In genomic region chr12:99084144-99084543, GRCm38 (mm10) we compare ENCODE assay signal across 8 mouse cellular contexts.
A peak's percentile ranks its signal among the peaks of the same experiment; 100 is the strongest.
DNase-seq lines count a peak whose midpoint lies in the region; ATAC-seq and TF ChIP-seq lines count a peak whose summit lies in the region.

No protein-coding gene starts in this region.

- peak; percentile 93 for TF ChIP-seq CTCF in ES-Bruce4 (IDR thresholded peaks at IDR 0.05; ENCODE audit: low read depth, low read length)
- TF ChIP-seq CTCF in forebrain, postnatal 0 days (IDR thresholded peaks at IDR 0.05; ENCODE audit: low read depth), result peak; percentile 100
- peak; percentile 100 for TF ChIP-seq CTCF in lung, embryonic 14.5 days (IDR thresholded peaks at IDR 0.05; ENCODE audit: low read depth)

- H3K4me3 ChIP-seq in ES-Bruce4 (ENCODE audit: low read depth, low read length), result no peak overlapping the region
- no peak overlapping the region for H3K4me3 ChIP-seq in forebrain, postnatal 0 days (ENCODE audit: low read depth, low read length)
- H3K4me3 ChIP-seq in lung, embryonic 14.5 days (ENCODE audit: low read depth, low read length), result no peak overlapping the region

- WGBS in forebrain, postnatal 0 days, result 2% methylated on average over 18 of the region's 18 CpGs
- WGBS in lung, embryonic 14.5 days, result 7% methylated on average over 18 of the region's 18 CpGs

- peak; percentile 91 to 93 for DNase-seq in cerebellum, adult 18-20 months
- peak; percentile 93 for DNase-seq in forebrain, postnatal 0 days
- peak; percentile 90 for DNase-seq in heart, postnatal 4 days
- DNase-seq in layer of hippocampus, adult 8-10 months (ENCODE audit: low spot score in 2 of 2), result peak; percentile 78 to 88
- DNase-seq in lung, embryonic 14.5 days, result peak; percentile 90
- peak; percentile 56 for DNase-seq in ovary, adult 18-20 months (ENCODE audit: low spot score)
- DNase-seq in thymus, postnatal 0 days (ENCODE audit: low spot score), result peak; percentile 91

- no peaks in the 10 kb centered on the region for H3K9me3 ChIP-seq in ES-Bruce4 (replicated peaks; ENCODE audit: control insufficient read depth, insufficient read depth, low read length, poor library complexity, severe bottlenecking)
- H3K9me3 ChIP-seq in forebrain, postnatal 0 days (ENCODE audit: low read length), result no peaks in the 10 kb centered on the region
- no peaks in the 10 kb centered on the region for H3K9me3 ChIP-seq in lung, embryonic 14.5 days (ENCODE audit: low read depth, low read length)

- H3K4me1 ChIP-seq in ES-Bruce4 (ENCODE audit: control insufficient read depth, insufficient read depth, low read length), result no peaks in the 10 kb centered on the region
- H3K4me1 ChIP-seq in forebrain, postnatal 0 days (ENCODE audit: insufficient read depth), result peaks cover 9% of the 10 kb centered on the region
- H3K4me1 ChIP-seq in lung, embryonic 14.5 days (ENCODE audit: insufficient read depth), result no peaks in the 10 kb centered on the region

- peak; percentile 58; the same call in 1 of the 2 replicates for TF ChIP-seq EP300 in ES-Bruce4 (IDR thresholded peaks at IDR 0.05; ENCODE audit: insufficient read depth, low read depth, low read length)

- no peak for TF ChIP-seq POLR2A in ES-Bruce4 (IDR thresholded peaks at IDR 0.05; ENCODE audit: insufficient read depth, low read length)

- ATAC-seq in forebrain, postnatal 0 days, result peak; percentile 92
- peak; percentile 92 for ATAC-seq in lung, embryonic 14.5 days (ENCODE audit: insufficient read depth)

- no peak overlapping the region for H3K9ac ChIP-seq in ES-Bruce4 (ENCODE audit: low read depth, poor library complexity, severe bottlenecking)
- H3K9ac ChIP-seq in forebrain, postnatal 0 days, result no peak overlapping the region
- no peak overlapping the region for H3K9ac ChIP-seq in lung, embryonic 14.5 days

- H3K4me2 ChIP-seq in forebrain, postnatal 0 days (ENCODE audit: low read depth), result peak overlapping the region; percentile 1; the same call in 1 of the 2 replicates
- no peak overlapping the region for H3K4me2 ChIP-seq in lung, embryonic 14.5 days

- no peaks in the 10 kb centered on the region; the same call in 1 of the 2 replicates for H3K27me3 ChIP-seq in ES-Bruce4 (ENCODE audit: control insufficient read depth, insufficient read depth, low read length, poor library complexity, severe bottlenecking)
- H3K27me3 ChIP-seq in forebrain, postnatal 0 days (ENCODE audit: insufficient read depth, low read length), result no peaks in the 10 kb centered on the region
- H3K27me3 ChIP-seq in lung, embryonic 14.5 days (ENCODE audit: insufficient read depth, low read length), result peaks cover 11% of the 10 kb centered on the region; the same call in 1 of the 2 replicates

- no peaks in the 10 kb centered on the region for H3K36me3 ChIP-seq in ES-Bruce4 (ENCODE audit: control insufficient read depth, insufficient read depth, low read length, poor library complexity, severe bottlenecking)
- H3K36me3 ChIP-seq in forebrain, postnatal 0 days (ENCODE audit: insufficient read depth), result no peaks in the 10 kb centered on the region
- H3K36me3 ChIP-seq in lung, embryonic 14.5 days (ENCODE audit: insufficient read depth), result no peaks in the 10 kb centered on the region

- H3K27ac ChIP-seq in ES-Bruce4 (ENCODE audit: insufficient read depth, low read length), result no peak overlapping the region
- no peak overlapping the region for H3K27ac ChIP-seq in forebrain, postnatal 0 days (ENCODE audit: low read depth, low read length)
- H3K27ac ChIP-seq in lung, embryonic 14.5 days (ENCODE audit: low read depth), result no peak overlapping the region
